Mouse (Mus musculus): Measurements from ENCODE around the gene Bcl6.

DNA sequence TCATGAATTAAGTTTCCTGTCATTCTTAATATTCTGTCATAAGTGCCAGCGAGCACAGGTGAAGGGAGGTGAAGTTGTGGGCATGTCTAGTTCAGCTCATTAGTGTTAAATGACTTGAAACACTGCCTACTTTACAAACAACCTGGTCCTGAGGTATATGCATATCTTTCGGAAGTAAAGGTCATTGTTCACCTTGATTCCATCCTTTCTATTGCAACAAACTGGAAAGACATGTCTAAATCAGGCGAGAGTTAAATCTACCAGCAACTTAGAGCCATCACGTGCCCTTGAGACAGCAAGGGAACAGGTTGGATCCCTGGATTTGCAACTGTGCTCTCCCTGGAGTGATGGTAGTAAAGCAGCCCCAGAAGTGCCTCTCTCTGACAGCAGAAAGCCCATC is 34.0 kb upstream of the Bcl6 start:
- TF ChIP-seq CTCF (IDR thresholded peaks at IDR 0.05; ENCODE audit: insufficient read depth, low read length) (no peak), POLR2A (IDR thresholded peaks at IDR 0.05; ENCODE audit: borderline replicate concordance, extremely low read depth, low read depth, low read length) (no peak)
